Mouse (Mus musculus): Measurements from ENCODE around the gene Mrpl50.

DNA sequence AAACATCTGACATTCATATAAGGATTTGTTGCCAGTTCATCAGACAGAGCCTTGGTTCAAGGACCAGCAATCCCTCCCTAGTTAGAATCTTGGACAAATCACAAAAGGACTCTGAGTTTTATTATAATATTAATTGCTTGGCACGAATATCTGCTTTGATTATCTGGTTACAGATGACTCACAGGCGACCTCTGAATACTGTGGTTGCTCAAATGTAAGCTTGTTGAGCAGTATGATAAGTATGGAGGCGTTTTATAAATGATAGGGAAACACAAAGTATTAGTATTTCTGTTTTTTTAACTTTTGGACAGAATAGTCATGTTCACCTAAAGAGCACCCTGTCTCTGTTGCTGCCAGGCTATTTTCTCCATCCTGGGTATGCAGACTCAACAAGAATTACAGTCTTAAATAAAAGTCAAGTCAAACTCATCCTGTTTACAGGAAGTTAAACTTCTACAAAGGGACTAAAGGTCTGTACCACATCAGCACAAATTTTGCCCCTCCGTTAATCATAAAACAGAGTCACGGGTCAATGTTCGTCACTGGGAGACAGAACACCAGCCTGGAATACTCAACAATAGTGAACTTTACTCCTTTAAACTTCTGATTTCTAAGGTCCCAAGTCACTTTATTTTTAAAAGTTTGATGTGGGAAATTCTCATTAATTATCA, 26.1 kb upstream of the Mrpl50 start:
- TF ChIP-seq POLR2A (IDR thresholded peaks at IDR 0.05; ENCODE audit: insufficient read depth, low read depth, low read length) (no peak), EP300 (IDR thresholded peaks at IDR 0.05; ENCODE audit: insufficient read depth, low read depth, low read length) (no peak)
